Mouse (Mus musculus) testis, adult 2 months (tissue): ENCODE measurements around the gene Map2k2.

Source experiments
- CTCF ChIP-seq: fragments of 200-500 bp; IDR thresholded peaks from 2 replicates; pipeline ENCODE4 v1.5.1; 2012; ENCODE audit warnings: low read depth, mild to moderate bottlenecking, inconsistent platforms, low read length, moderate library complexity; ENCODE audit not compliant: control insufficient read depth, insufficient read depth, insufficient replicate concordance
- POLR2A ChIP-seq: fragments of 200-500 bp; IDR thresholded peaks from 2 replicates; pipeline ENCODE4 v1.6.1; 2012; ENCODE audit warnings: low read depth, mild to moderate bottlenecking, inconsistent platforms, low read length, moderate library complexity; ENCODE audit not compliant: control insufficient read depth

GRCm38 (mm10) chr10:81058896-81059295, 46.8 kb upstream of the Map2k2 start:
- TF ChIP-seq POLR2A (no peak), CTCF (no peak)
